Mouse (Mus musculus) stomach, embryonic 14.5 days (tissue): ENCODE data around the gene N4bp2l2. TPM values are rescaled to one million over a fixed set of nuclear protein-coding genes. Genes with fewer than 3 reads are reported as not detected.
A peak's percentile ranks its signal among the peaks of the same experiment; 100 is the strongest.
"Not testable (repeated sequence)": the region's sequence is repeated elsewhere in the genome, so short reads cannot be mapped to it uniquely, and the experiment has no call there.

Source experiments
- ATAC-seq: fragments of 200-750 bp; cut with Nextera tagmentation; 2 replicates; pipeline ENCODE4 v1.8.0; 2017; ENCODE audit warnings: low read depth, moderate TSS enrichment; ENCODE audit not compliant: insufficient number of reproducible peaks, insufficient read depth, low FRiP score
- H3K27ac ChIP-seq: fragments of 300-500 bp; sonication (generic); 2 replicates; pipeline ENCODE4 v1.5.1; 2014; ENCODE audit warnings: mild to moderate bottlenecking, low read length, moderate library complexity, mixed read lengths
- H3K27me3 ChIP-seq: fragments of 300-500 bp; sonication (generic); 2 replicates; pipeline ENCODE4 v1.6.1; 2014; ENCODE audit warnings: low read length, control low read depth, mixed read lengths; ENCODE audit not compliant: control insufficient read depth, insufficient read depth
- H3K36me3 ChIP-seq: fragments of 300-500 bp; sonication (generic); 2 replicates; pipeline ENCODE4 v1.6.1; 2014; ENCODE audit warnings: mild to moderate bottlenecking, control low read depth, low read length, moderate library complexity, mixed read lengths; ENCODE audit not compliant: control insufficient read depth, insufficient read depth
- H3K4me1 ChIP-seq: fragments of 300-500 bp; sonication (generic); 2 replicates; pipeline ENCODE4 v1.6.1; 2014; ENCODE audit warnings: low read length, control low read depth, mixed read lengths; ENCODE audit not compliant: control insufficient read depth, insufficient read depth
- H3K4me2 ChIP-seq: fragments of 300-500 bp; sonication (generic); replicated peaks from 2 replicates; pipeline ENCODE4 v1.6.1; 2014; ENCODE audit warnings: low read depth, low read length, control low read depth
- H3K4me3 ChIP-seq: fragments of 300-500 bp; sonication (generic); 2 replicates; pipeline ENCODE4 v1.5.1; 2014; ENCODE audit warnings: low read depth, low read length, control low read depth
- H3K9ac ChIP-seq: fragments of 300-500 bp; sonication (generic); replicated peaks from 2 replicates; pipeline ENCODE4 v1.6.1; 2014; ENCODE audit warnings: low read depth, mild to moderate bottlenecking, control low read depth, low read length, moderate library complexity, mixed read lengths
- H3K9me3 ChIP-seq: fragments of 300-500 bp; sonication (generic); 2 replicates; pipeline ENCODE4 v1.6.1; 2016; ENCODE audit warnings: low read depth, low read length, control low read depth; ENCODE audit not compliant: control insufficient read depth
- WGBS: fragments of 180-500 bp; shearing (Covaris S2); extraction: QIAGEN DNeasy Blood & Tissue Kit; methylation state at CpG from one replicate; pipeline ENCODE4 v1.1.7; 2014; 5-methylcytosine and 5-hydroxymethylcytosine counted together
- polyA plus RNA-seq: library from polyadenylated mRNA; unstranded; fragments of >200 nt; fragmentation: Nextera tagmentation; extraction: Ambion mirVana; gene quantifications from 2 replicates; pipeline ENCODE4 v1.2.1, GENCODE M21; 2014

N4bp2l2 gene
- polyA plus RNA-seq = 44.4 and 53.3 TPM in 2 replicates

GRCm38 (mm10) chr5:150666133-150666739 is at the start of gene N4bp2l2:
Gene N4bp2l2, minus strand, starts transcription at chr5:150666183.
- peaks cover 10% of the 10 kb centered on the region for H3K36me3 ChIP-seq
- peak within 1 kb of the TSS; percentile 99 for H3K27ac ChIP-seq
- peak within 1 kb of the TSS; percentile 96 for H3K9ac ChIP-seq
- H3K27me3 ChIP-seq, H3K9me3 ChIP-seq, H3K4me1 ChIP-seq, ATAC-seq: not testable (repeated sequence)
- peak within 1 kb of the TSS; percentile 99 for H3K4me3 ChIP-seq
- peak within 1 kb of the TSS; percentile 75 for H3K4me2 ChIP-seq
- WGBS = 90% methylated on average over 8 of the region's 9 CpGs

- Histone ChIP-seq H3K9me3 (no peaks in the 10 kb centered on the region), H3K27me3 (no peaks in the 10 kb centered on the region), H3K4me2 (no peak overlapping the region), H3K4me1 (0 out of 2 replicates have a peak, but pooled peaks cover 3% of the 10 kb centered on the region), H3K9ac (no peak overlapping the region), H3K27ac (peak overlapping the region; percentile 44; the same call in 1 of the 2 replicates), H3K4me3 (no peak overlapping the region), H3K36me3 (no peaks in the 10 kb centered on the region)
- ATAC-seq = no peak
These were observed 47.4 kb upstream of the N4bp2l2 start for GRCm38 (mm10) chr5:150713431-150713830.

GRCm38 (mm10) chr5:150711503-150711902 is 45.5 kb upstream of the N4bp2l2 start:
- 91% methylated on average over 4 of the region's 4 CpGs for WGBS
- no peak overlapping the region for H3K4me3 ChIP-seq
- no peaks in the 10 kb centered on the region for H3K9me3 ChIP-seq
- no peak overlapping the region for H3K4me2 ChIP-seq
- H3K4me1 ChIP-seq = 0 out of 2 replicates have a peak, but pooled peaks cover 3% of the 10 kb centered on the region
- no peak overlapping the region for H3K9ac ChIP-seq
- no peaks in the 10 kb centered on the region for H3K36me3 ChIP-seq
- no peaks in the 10 kb centered on the region for H3K27me3 ChIP-seq
- H3K27ac ChIP-seq = no peak overlapping the region
- no peak for ATAC-seq

GRCm38 (mm10) chr5:150707181-150707580 is 41.2 kb upstream of the N4bp2l2 start:
- not testable (repeated sequence) for H3K9me3 ChIP-seq, H3K27ac ChIP-seq, H3K9ac ChIP-seq, H3K27me3 ChIP-seq, H3K4me3 ChIP-seq, H3K4me2 ChIP-seq, ATAC-seq, H3K36me3 ChIP-seq, H3K4me1 ChIP-seq
- WGBS = 94% methylated on average over 3 of the region's 3 CpGs

- not testable (repeated sequence) for H3K9ac ChIP-seq, H3K27me3 ChIP-seq, H3K4me3 ChIP-seq, H3K36me3 ChIP-seq, H3K27ac ChIP-seq, H3K4me2 ChIP-seq, H3K4me1 ChIP-seq, ATAC-seq, H3K9me3 ChIP-seq
- WGBS = 87% methylated on average over 1 of the region's 1 CpGs
These were observed 40.7 kb upstream of the N4bp2l2 start for GRCm38 (mm10) chr5:150706651-150707050.

GRCm38 (mm10) chr5:150702714-150703113 is 36.7 kb upstream of the N4bp2l2 start:
- no peak overlapping the region for H3K9ac ChIP-seq
- WGBS = 34% methylated on average over 2 of the region's 2 CpGs
- no peak for ATAC-seq

GRCm38 (mm10) chr5:150693277-150693676 is 27.3 kb upstream of the N4bp2l2 start:
- no peak for ATAC-seq
- 97% methylated on average over 2 of the region's 2 CpGs for WGBS
- no peak overlapping the region for H3K4me2 ChIP-seq
- no peaks in the 10 kb centered on the region; the same call in 1 of the 2 replicates for H3K36me3 ChIP-seq
- no peaks in the 10 kb centered on the region for H3K4me1 ChIP-seq
- H3K27me3 ChIP-seq = no peaks in the 10 kb centered on the region
- H3K9me3 ChIP-seq = no peaks in the 10 kb centered on the region
- no peak overlapping the region for H3K4me3 ChIP-seq
- no peak overlapping the region for H3K27ac ChIP-seq
- no peak overlapping the region for H3K9ac ChIP-seq

More at GRCm38 (mm10) chr5:150702714-150703113, 36.7 kb upstream of the N4bp2l2 start:
- no peaks in the 10 kb centered on the region for H3K4me1 ChIP-seq
- no peak overlapping the region for H3K27ac ChIP-seq
- no peaks in the 10 kb centered on the region for H3K27me3 ChIP-seq
- H3K4me3 ChIP-seq = no peak overlapping the region
- no peaks in the 10 kb centered on the region; the same call in 1 of the 2 replicates for H3K36me3 ChIP-seq
- no peaks in the 10 kb centered on the region for H3K9me3 ChIP-seq
- no peak overlapping the region for H3K4me2 ChIP-seq

GRCm38 (mm10) chr5:150690685-150691084 is 24.7 kb upstream of the N4bp2l2 start:
- ATAC-seq = no peak
- Histone ChIP-seq H3K4me3 (no peak overlapping the region), H3K27ac (no peak overlapping the region), H3K4me1 (no peaks in the 10 kb centered on the region), H3K9me3 (no peaks in the 10 kb centered on the region), H3K36me3 (no peaks in the 10 kb centered on the region; the same call in 1 of the 2 replicates), H3K9ac (no peak overlapping the region), H3K4me2 (no peak overlapping the region), H3K27me3 (no peaks in the 10 kb centered on the region)

- not testable (repeated sequence) for H3K4me1 ChIP-seq, H3K27me3 ChIP-seq, H3K4me2 ChIP-seq, H3K4me3 ChIP-seq, H3K9ac ChIP-seq, H3K9me3 ChIP-seq, H3K36me3 ChIP-seq, ATAC-seq, H3K27ac ChIP-seq
- WGBS = 92% methylated on average over 6 of the region's 6 CpGs
These were observed 16.9 kb upstream of the N4bp2l2 start for GRCm38 (mm10) chr5:150682862-150683261.
